Comparison of ENCODE assay signal across 12 mouse cellular contexts in genomic region chr10:84710827-84711226, GRCm38 (mm10). TPM values are rescaled to one million over a fixed set of nuclear protein-coding genes. Genes with fewer than 3 reads are reported as not detected.
DNase-seq lines count a peak whose midpoint lies in the region; ATAC-seq lines count a peak whose summit lies in the region.
"Had no signal": no experiment of that assay in that cellular context is flagged by ENCODE, and none has a peak within 500 bp of the region (broad histone marks: within the 10 kb centered on the region; RNA-seq: fewer than 3 reads in every experiment).

No protein-coding gene starts in this region.

- H3K36me3 ChIP-seq in embryonic facial prominence, embryonic 11.5 days (replicated peaks; ENCODE audit: control insufficient read depth, insufficient read depth, low read depth, low read length): no peaks in the 10 kb centered on the region
- H3K36me3 ChIP-seq in hindbrain, embryonic 14.5 days (replicated peaks; ENCODE audit: control insufficient read depth, insufficient read depth): 0 out of 2 replicates have a peak, but pooled peaks cover 3% of the 10 kb centered on the region
- H3K36me3 ChIP-seq in midbrain, embryonic 16.5 days (ENCODE audit: control insufficient read depth, insufficient read depth, low read length): 0 out of 2 replicates have a peak, but pooled peaks cover 2% of the 10 kb centered on the region

- H3K9ac ChIP-seq in embryonic facial prominence, embryonic 11.5 days (replicated peaks; ENCODE audit: low read length): no peak overlapping the region
- no peak overlapping the region for H3K9ac ChIP-seq in hindbrain, embryonic 14.5 days
- H3K9ac ChIP-seq in midbrain, embryonic 16.5 days (ENCODE audit: low read depth, low read length): no peak overlapping the region
- H3K9ac ChIP-seq: liver, embryonic 15.5 days had no signal

- no peaks in the 10 kb centered on the region for H3K27me3 ChIP-seq in embryonic facial prominence, embryonic 11.5 days (ENCODE audit: control insufficient read depth, insufficient read depth, low read length)
- H3K27me3 ChIP-seq in hindbrain, embryonic 14.5 days (ENCODE audit: control insufficient read depth, insufficient read depth, low read length): no peaks in the 10 kb centered on the region
- H3K27me3 ChIP-seq in midbrain, embryonic 16.5 days (ENCODE audit: control insufficient read depth, insufficient read depth, low read depth, low read length): peaks cover 5% of the 10 kb centered on the region; the same call in 1 of the 2 replicates
- H3K27me3 ChIP-seq: liver, embryonic 15.5 days; megakaryocyte, embryonic 14.5 days had no signal

- peak; percentile 64; the same call in 1 of the 2 replicates for ATAC-seq in embryonic facial prominence, embryonic 11.5 days (replicated peaks; ENCODE audit: insufficient number of reproducible peaks, low FRiP score, low TSS enrichment, low read depth)
- ATAC-seq in hindbrain, embryonic 14.5 days (ENCODE audit: low FRiP score): peak; percentile 74
- 0 out of 2 replicates have a peak, but pooled peaks have one; percentile 23 for ATAC-seq in midbrain, embryonic 16.5 days

- no peak overlapping the region for H3K27ac ChIP-seq in embryonic facial prominence, embryonic 11.5 days (replicated peaks; ENCODE audit: low read depth, low read length)
- no peak overlapping the region for H3K27ac ChIP-seq in hindbrain, embryonic 14.5 days
- 0 out of 2 replicates have a peak overlapping the region, but pooled peaks have one; percentile 20 for H3K27ac ChIP-seq in midbrain, embryonic 16.5 days (ENCODE audit: low read length)
- H3K27ac ChIP-seq: left cerebral cortex, adult 2 months; liver, embryonic 15.5 days had no signal

- WGBS in embryonic facial prominence, embryonic 11.5 days: 29% methylated on average over 4 of the region's 4 CpGs
- WGBS in hindbrain, embryonic 14.5 days: 7% methylated on average over 4 of the region's 4 CpGs
- WGBS in midbrain, embryonic 16.5 days: 14% methylated on average over 4 of the region's 4 CpGs

- H3K4me3 ChIP-seq in embryonic facial prominence, embryonic 11.5 days (ENCODE audit: low read depth, low read length): no peak overlapping the region
- no peak overlapping the region for H3K4me3 ChIP-seq in hindbrain, embryonic 14.5 days (replicated peaks; ENCODE audit: low read length)
- H3K4me3 ChIP-seq in midbrain, embryonic 16.5 days (ENCODE audit: low read depth, low read length): no peak overlapping the region
- H3K4me3 ChIP-seq: left cerebral cortex, adult 2 months; liver, embryonic 15.5 days; megakaryocyte, embryonic 14.5 days had no signal

- no peaks in the 10 kb centered on the region for H3K4me1 ChIP-seq in embryonic facial prominence, embryonic 11.5 days (ENCODE audit: control insufficient read depth, insufficient read depth, low read length)
- peaks cover 37% of the 10 kb centered on the region for H3K4me1 ChIP-seq in hindbrain, embryonic 14.5 days (replicated peaks; ENCODE audit: control insufficient read depth, insufficient read depth, low read length)
- H3K4me1 ChIP-seq in midbrain, embryonic 16.5 days (ENCODE audit: control insufficient read depth, insufficient read depth, low read length): peaks cover 33% of the 10 kb centered on the region
- H3K4me1 ChIP-seq: liver, embryonic 15.5 days had no signal

- DNase-seq in brain, adult 2 months (ENCODE audit: low read depth, low spot score): peak; percentile 33
- DNase-seq in embryonic facial prominence, embryonic 11.5 days (ENCODE audit: low spot score): peak; percentile 49
- peak; percentile 59 for DNase-seq in hindbrain, embryonic 14.5 days (ENCODE audit: low spot score)
- no peak for DNase-seq in right cerebral cortex, postnatal 36 days (ENCODE audit: low spot score in 2 of 2)
- no peak for DNase-seq in yolk sac, embryonic 10.5 days (ENCODE audit: low spot score)
- DNase-seq in c-Kit-positive CD71-positive TER-119-positive erythroid progenitor cells, embryonic 14.5 days (ENCODE audit: low spot score): no peak
- no peak for DNase-seq in cerebellum, adult 18-20 months
- DNase-seq: cerebellum, postnatal 36 days had no signal

- no peak overlapping the region for H3K4me2 ChIP-seq in embryonic facial prominence, embryonic 11.5 days (ENCODE audit: low read depth, low read length)
- H3K4me2 ChIP-seq in hindbrain, embryonic 14.5 days (replicated peaks): no peak overlapping the region
- no peak overlapping the region for H3K4me2 ChIP-seq in midbrain, embryonic 16.5 days (ENCODE audit: low read length)
- H3K4me2 ChIP-seq: liver, embryonic 15.5 days had no signal

- H3K9me3 ChIP-seq in embryonic facial prominence, embryonic 11.5 days (replicated peaks; ENCODE audit: control insufficient read depth, low read length): no peaks in the 10 kb centered on the region
- H3K9me3 ChIP-seq in hindbrain, embryonic 14.5 days (ENCODE audit: control insufficient read depth, low read length): no peaks in the 10 kb centered on the region
- no peaks in the 10 kb centered on the region for H3K9me3 ChIP-seq in midbrain, embryonic 16.5 days (replicated peaks; ENCODE audit: control insufficient read depth, low read length, poor library complexity, severe bottlenecking)
- H3K9me3 ChIP-seq: liver, embryonic 15.5 days; megakaryocyte, embryonic 14.5 days had no signal

RNA-seq across cellular contexts. Expression of gene Rfx4, which starts 45.0 kb away (rescaled TPM):
- 4.8 and 5.2 TPM in 2 replicates for polyA plus RNA-seq in embryonic facial prominence, embryonic 11.5 days (2014; fragmentation: Nextera tagmentation; extraction: Ambion mirVana)
- polyA plus RNA-seq in hindbrain, embryonic 14.5 days (2014; fragmentation: Nextera tagmentation; extraction: Ambion mirVana): 23.0 and 25.1 TPM in 2 replicates
- 12.6 and 13.9 TPM in 2 replicates for polyA plus RNA-seq in midbrain, embryonic 16.5 days (2015; fragmentation: Nextera tagmentation; extraction: Ambion mirVana)
- polyA plus RNA-seq: liver, embryonic 15.5 days had no signal

Comparison
In these comparisons a context has a peak if more than half of its experiments do, and no peak if none do; other contexts are left out.
1. DNase-seq: peak in brain, adult 2 months (single experiment), embryonic facial prominence, embryonic 11.5 days (single experiment) and hindbrain, embryonic 14.5 days (single experiment); none in right cerebral cortex, postnatal 36 days (0 of 2), yolk sac, embryonic 10.5 days (single experiment), c-Kit-positive CD71-positive TER-119-positive erythroid progenitor cells, embryonic 14.5 days (single experiment) and cerebellum, adult 18-20 months (0 of 2).
2. ATAC-seq: peak in every context shown above with its lines; median percentile 74 in hindbrain, embryonic 14.5 days; 64 in embryonic facial prominence, embryonic 11.5 days; 23 in midbrain, embryonic 16.5 days.